Mouse (Mus musculus): Measurements from ENCODE around the gene Olfr1417.
"Not testable (repeated sequence)": the region's sequence is repeated elsewhere in the genome, so short reads cannot be mapped to it uniquely, and the experiment has no call there.

Gene Olfr1417

GRCm38 (mm10) chr19:11839119-11839518 lies at the start of gene Olfr1417:
Olfr1417 (minus strand) TSS chr19:11839219.
- no peak for DNase-seq (ENCODE audit: extremely low read depth, low read depth)

- no peak for DNase-seq (ENCODE audit: extremely low read depth, low read depth)
These were observed 47.2 kb upstream of the Olfr1417 start, which contains the start of gene Olfr1420 for GRCm38 (mm10) chr19:11886265-11886664. Olfr1420 (plus strand) TSS chr19:11886565.

DNA sequence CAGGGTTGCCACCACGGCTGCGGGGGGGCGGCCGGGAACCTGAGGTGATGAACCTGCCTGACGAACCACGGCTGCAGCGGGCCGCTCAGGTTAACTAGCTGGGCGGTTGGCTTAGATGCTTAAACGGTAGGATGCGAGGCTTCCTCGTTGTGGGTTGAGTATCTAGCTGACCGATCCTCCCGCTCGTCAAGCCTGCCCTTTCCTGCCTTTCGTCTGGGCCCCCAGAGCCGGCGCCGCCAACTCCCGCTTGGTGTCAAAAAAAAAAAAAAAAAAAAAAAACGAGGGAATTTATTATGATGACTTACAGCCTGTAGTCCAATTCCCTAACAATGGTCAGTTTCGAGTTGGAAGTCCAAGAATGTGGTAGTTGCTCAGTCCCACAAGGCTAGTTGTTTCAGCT lies 39.4 kb upstream of the Olfr1417 start:
- DNase-seq (ENCODE audit: extremely low read depth, low read depth) = not testable (repeated sequence)

DNA sequence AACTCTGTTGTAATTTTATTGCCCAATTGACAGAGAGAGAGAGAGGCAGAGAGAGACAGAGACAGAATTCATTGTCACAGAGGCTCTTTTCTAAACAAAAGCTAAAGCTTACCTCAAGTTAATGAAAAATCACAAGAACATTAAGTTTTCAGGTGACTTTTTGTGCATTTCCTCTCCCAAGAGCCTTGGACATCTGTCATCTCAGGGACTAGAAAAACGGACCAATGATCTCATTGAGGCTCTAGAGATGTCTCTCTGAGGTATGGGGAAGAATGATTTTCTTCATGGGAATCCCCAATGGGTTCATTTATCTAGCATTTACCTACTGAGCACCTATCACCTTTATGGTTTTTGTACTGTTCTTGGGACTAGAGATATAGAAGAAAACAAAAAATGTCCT lies 36.0 kb upstream of the Olfr1417 start, which contains the start of gene Olfr1419:
Gene Olfr1419, minus strand, starts transcription at position 101 of the 400 bp plus-strand sequence.
- DNase-seq (ENCODE audit: extremely low read depth, low read depth) = no peak

- no peak for DNase-seq (ENCODE audit: extremely low read depth, low read depth)
These were observed 28.8 kb upstream of the Olfr1417 start for GRCm38 (mm10) chr19:11867837-11868236.

- no peak for DNase-seq (ENCODE audit: extremely low read depth, low read depth)
These were observed 21.9 kb upstream of the Olfr1417 start, which contains the start of gene Olfr1418 for GRCm38 (mm10) chr19:11860966-11861365. Olfr1418 (minus strand) TSS chr19:11861066.

DNA sequence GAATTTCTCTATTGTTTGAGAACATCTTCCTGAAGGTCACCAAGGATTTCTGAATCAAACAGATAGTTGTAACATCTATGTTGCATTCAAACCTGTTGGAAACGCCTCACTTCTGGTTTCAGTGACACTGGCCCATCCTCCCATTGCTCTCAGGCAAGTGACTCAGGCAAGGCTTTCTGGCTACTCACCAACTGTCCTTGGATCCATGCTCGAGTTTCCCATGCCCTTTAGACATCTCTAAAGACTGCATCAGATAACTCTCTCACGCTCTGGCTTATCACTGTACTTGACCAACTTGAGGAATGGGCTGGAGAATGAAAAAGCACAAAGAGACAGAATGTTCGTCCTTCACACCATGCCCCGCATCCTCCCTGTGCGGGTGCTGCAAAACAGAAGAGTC lies 17.5 kb upstream of the Olfr1417 start:
- DNase-seq (ENCODE audit: extremely low read depth, low read depth) = no peak

DNA sequence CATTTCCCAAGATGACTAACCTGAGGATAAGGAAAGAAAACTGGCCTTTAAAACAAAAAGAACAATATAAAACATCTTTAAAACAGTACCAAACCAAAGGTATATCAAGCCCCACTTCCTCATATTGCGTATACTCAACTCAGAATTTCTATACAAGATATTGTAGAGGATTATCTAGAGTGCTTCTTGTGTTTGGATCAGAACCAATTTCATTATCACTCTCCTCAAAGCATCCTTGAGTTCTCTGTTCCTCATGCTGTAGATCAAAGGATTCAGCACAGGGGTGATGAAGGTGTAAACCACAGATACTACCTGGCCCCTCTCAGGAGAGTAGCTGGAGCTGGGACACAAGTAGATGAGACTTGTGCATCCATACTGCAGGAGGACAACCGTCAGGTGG lies 15.8 kb upstream of the Olfr1417 start:
- no peak for DNase-seq (ENCODE audit: extremely low read depth, low read depth)

GRCm38 (mm10) chr19:11852652-11853051 lies 13.6 kb upstream of the Olfr1417 start:
- peak; percentile 49 for DNase-seq (ENCODE audit: extremely low read depth, low read depth)

GRCm38 (mm10) chr19:11846333-11846732 lies 7.3 kb upstream of the Olfr1417 start:
- no peak for DNase-seq (ENCODE audit: extremely low read depth, low read depth)

DNA sequence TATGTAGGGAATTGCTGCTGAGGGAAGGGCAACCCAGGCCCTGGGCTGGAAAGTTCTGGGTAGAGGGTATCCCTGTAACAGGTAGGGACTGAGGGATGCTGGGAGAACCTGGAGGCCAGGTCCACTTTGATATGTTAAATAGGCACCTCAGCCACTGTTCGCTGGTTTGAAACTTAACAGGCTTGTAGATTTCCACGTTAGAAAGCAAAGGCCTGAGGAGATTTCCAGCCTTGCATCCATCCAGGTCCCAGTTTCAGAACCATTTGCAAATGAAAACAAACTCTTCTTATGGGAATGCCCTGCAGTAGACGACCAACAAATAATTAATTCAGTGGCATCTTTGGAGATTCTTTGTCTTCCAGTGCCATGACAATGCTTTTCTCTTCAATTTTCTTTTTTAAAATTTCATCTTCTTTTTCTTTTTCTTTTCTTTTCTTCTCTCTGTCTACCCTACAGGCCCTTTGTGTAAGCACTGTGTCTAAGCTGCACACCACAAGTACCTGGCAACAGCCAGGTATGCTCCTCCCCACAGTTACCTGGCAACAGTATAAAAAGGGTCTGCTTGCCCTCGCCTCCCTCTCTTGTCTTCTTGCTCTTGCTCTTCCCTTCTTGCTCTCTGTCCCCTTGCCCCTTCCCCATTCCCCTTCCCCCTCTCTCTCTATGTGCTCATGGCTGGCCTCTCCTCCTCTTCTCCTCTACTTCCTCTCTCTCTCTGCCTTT lies 15.5 kb downstream of the Olfr1417 start:
- DNase-seq (ENCODE audit: extremely low read depth, low read depth) = no peak

DNA sequence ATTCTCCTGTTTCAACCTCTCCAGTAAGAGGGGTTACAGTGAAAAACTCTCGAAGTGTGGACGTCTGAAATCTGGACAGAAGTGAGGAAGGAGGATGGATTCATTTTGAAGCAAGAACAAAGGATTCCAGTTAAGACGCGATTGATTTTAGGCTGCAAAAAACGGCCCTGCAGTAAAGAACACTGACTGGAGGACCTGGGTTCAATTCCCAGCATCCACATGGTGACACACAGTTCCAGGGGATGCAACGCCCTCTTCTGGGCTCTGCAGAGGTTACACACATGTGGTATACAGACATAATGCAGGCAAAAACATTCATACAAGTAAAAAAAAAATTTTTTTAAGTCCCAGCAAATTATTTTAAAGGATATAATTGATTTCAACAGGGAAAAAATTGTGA lies 18.8 kb downstream of the Olfr1417 start:
- DNase-seq (ENCODE audit: extremely low read depth, low read depth) = no peak

DNA sequence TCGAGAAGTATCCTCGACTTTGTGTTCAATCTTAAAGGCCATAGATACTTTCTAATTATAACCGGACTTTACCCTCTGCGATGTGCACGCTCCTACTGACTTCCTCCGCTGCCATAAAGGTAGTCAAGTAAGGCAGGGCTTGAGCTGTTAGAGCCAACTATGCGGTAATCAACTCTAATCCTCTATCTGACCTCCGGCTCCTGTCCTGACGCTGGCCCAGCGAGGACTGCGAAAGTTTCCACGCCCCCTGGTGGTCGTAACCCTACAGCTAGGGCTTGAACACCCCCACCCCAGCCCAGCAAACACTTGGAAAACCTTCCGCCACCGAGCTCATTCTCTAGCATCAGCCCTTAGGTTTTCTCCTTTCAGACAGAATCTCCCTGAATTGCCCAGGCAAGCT lies 19.2 kb downstream of the Olfr1417 start:
- DNase-seq (ENCODE audit: extremely low read depth, low read depth) = no peak

DNA sequence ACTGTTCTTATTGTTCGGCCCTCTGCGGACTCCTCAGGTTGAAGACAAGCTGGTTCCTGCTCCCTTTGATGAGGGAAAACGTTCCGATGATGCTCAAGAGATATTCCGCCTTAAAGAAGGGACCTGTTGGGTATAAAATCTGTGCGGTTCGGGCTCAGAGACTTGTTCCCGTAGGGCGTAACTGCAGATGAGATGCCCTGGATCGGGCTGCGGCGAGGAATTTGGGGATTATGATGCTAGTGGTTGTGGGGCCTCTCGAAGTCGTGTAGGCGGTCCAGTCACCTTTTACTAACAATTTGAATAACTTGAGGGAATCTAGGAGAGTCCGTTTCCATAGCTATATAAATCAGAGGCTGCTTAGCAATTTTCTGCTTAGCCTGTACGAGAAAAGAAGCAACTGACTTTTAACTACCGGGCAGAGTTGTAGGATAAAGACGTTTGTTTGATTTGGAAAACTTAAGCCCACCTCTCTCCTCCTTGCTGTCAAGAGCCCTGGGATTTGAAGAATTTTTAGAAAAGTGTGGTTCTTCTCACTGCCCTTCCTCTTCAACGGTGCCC lies 19.8 kb downstream of the Olfr1417 start, which contains the start of gene Stx3:
Gene Stx3, minus strand, starts transcription at position 261 of the 558 bp plus-strand sequence.
- DNase-seq (ENCODE audit: extremely low read depth, low read depth) = no peak

GRCm38 (mm10) chr19:11818199-11819142 lies 20.5 kb downstream of the Olfr1417 start:
- no peak for DNase-seq (ENCODE audit: extremely low read depth, low read depth)

- no peak for DNase-seq (ENCODE audit: extremely low read depth, low read depth)
These were observed 21.4 kb downstream of the Olfr1417 start for GRCm38 (mm10) chr19:11817586-11817985.

- no peak for DNase-seq (ENCODE audit: extremely low read depth, low read depth)
These were observed 22.3 kb downstream of the Olfr1417 start for GRCm38 (mm10) chr19:11816706-11817105.

- DNase-seq (ENCODE audit: extremely low read depth, low read depth) = no peak
These were observed 24.2 kb downstream of the Olfr1417 start for GRCm38 (mm10) chr19:11814742-11815333.

GRCm38 (mm10) chr19:11813649-11814048 lies 25.4 kb downstream of the Olfr1417 start:
- no peak for DNase-seq (ENCODE audit: extremely low read depth, low read depth)

- no peak for DNase-seq (ENCODE audit: extremely low read depth, low read depth)
These were observed 25.9 kb downstream of the Olfr1417 start for GRCm38 (mm10) chr19:11813136-11813535.

DNA sequence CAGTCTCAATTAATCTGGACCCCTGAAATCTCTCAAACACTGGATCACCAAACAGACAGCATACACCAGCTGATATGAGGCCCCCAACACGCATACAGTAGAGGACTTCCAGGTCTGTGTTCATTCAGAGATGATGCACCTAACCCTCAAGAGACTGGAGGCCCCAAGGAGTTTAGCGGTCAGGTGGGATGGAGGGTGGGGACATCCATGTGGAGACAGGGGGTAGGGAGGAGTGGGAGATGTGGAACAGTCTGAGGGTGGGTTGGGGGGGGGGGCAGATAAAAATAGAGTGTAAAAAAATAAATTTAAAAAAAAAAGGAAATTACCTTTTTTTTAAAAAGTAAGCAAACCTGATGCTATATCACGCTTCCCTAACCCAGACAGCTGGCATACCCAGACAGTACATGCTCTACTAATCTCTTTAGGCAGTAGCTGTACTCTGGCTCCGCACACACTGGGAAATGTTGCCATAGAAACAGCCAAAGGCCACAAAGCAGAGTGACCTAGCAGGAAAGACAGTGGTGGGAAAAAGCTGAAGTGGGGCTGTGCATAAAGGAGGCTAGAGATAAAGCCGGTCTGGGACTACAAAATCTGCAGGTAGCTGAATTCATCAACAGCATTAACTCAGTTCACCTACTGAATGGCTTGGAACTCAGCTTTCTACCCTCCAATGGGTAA lies 27.2 kb downstream of the Olfr1417 start:
- peak; percentile 32 for DNase-seq (ENCODE audit: extremely low read depth, low read depth)
